Mouse (Mus musculus): ENCODE results near the gene Atad5. TPM values are rescaled to one million over a fixed set of nuclear protein-coding genes. Genes with fewer than 3 reads are reported as not detected.

The Atad5 gene
- total and polyA plus RNA-seq, 3 experiments, result 17.1 to 66.9 (median 22.6) TPM

- H3K27ac ChIP-seq (ENCODE audit: control insufficient read depth, low read depth, low read length), result no peak overlapping the region
- no peak overlapping the region for H3K4me3 ChIP-seq (ENCODE audit: control insufficient read depth in 1 of 2, insufficient read depth in 1 of 2, low read depth in 2 of 2, low read length in 2 of 2)
- no peaks in the 10 kb centered on the region for H3K27me3 ChIP-seq (ENCODE audit: control insufficient read depth in 1 of 2, insufficient read depth in 2 of 2, low read length in 2 of 2)
- TF ChIP-seq JUND (IDR thresholded peaks at IDR 0.05; ENCODE audit: low read depth, low read length) (no peak), MAFK (IDR thresholded peaks at IDR 0.05; ENCODE audit: borderline replicate concordance, low read depth, low read length) (peak; percentile 85), SIN3A (IDR thresholded peaks at IDR 0.05; ENCODE audit: low read length) (no peak), MAZ (IDR thresholded peaks at IDR 0.05; ENCODE audit: low read depth, low read length) (no peak), ZC3H11A (IDR thresholded peaks at IDR 0.05; ENCODE audit: low read depth, low read length) (no peak), TAL1 (IDR thresholded peaks at IDR 0.05; ENCODE audit: low read length) (no peak), TBP (IDR thresholded peaks at IDR 0.05; ENCODE audit: low read depth, low read length) (no peak), GABPA (IDR thresholded peaks at IDR 0.05; ENCODE audit: low read depth, low read length) (0 out of 2 replicates have a peak, but pooled peaks have one; percentile 15), ELF1 (IDR thresholded peaks at IDR 0.05; ENCODE audit: low read depth, low read length) (no peak), NRF1 (IDR thresholded peaks at IDR 0.05; ENCODE audit: insufficient read depth, low read depth, low read length, poor library complexity, severe bottlenecking) (no peak), USF1 (IDR thresholded peaks at IDR 0.05; ENCODE audit: low read depth, low read length) (no peak), MEF2A (IDR thresholded peaks at IDR 0.05; ENCODE audit: extremely low read depth, insufficient replicate concordance, low read depth, low read length, poor library complexity, severe bottlenecking) (no peak), CHD2 (IDR thresholded peaks at IDR 0.05; ENCODE audit: low read length) (no peak), ZNF384 (IDR thresholded peaks at IDR 0.05; ENCODE audit: low read depth, low read length) (peak; percentile 96), CHD1 (IDR thresholded peaks at IDR 0.05; ENCODE audit: low read depth, low read length) (no peak), TCF12 (IDR thresholded peaks at IDR 0.05; ENCODE audit: low read depth, low read length) (no peak), RCOR1 (IDR thresholded peaks at IDR 0.05; ENCODE audit: low read depth, low read length) (no peak), POLR2A (IDR thresholded peaks at IDR 0.05; ENCODE audit: control insufficient read depth in 1 of 2, insufficient read depth in 1 of 2, low read depth in 1 of 2, low read length in 2 of 2, poor library complexity in 1 of 2) (no peak)
- H3K36me3 ChIP-seq (ENCODE audit: control insufficient read depth in 1 of 2, insufficient read depth in 2 of 2, low read length in 2 of 2), result no peaks in the 10 kb centered on the region; a peak in 1 of 4 replicates
- H3K9ac ChIP-seq (ENCODE audit: control insufficient read depth, low read depth, low read length, poor library complexity, severe bottlenecking), result no peak overlapping the region
- H3K4me1 ChIP-seq (ENCODE audit: control insufficient read depth in 1 of 2, insufficient read depth in 2 of 2, low read length in 2 of 2), result peaks cover 0 to 12% of the 10 kb centered on the region in 2 experiments; a peak in 3 of 4 replicates
- no peaks in the 10 kb centered on the region for H3K79me2 ChIP-seq (ENCODE audit: control insufficient read depth, insufficient read depth, low read length, poor library complexity)
- H3K9me3 ChIP-seq (replicated peaks; ENCODE audit: insufficient read depth, low read length), result no peaks in the 10 kb centered on the region
- no peak for DNase-seq (ENCODE audit: low read depth, low spot score)
These were observed 88.0 kb downstream of the Atad5 start for GRCm38 (mm10) chr11:80176911-80177895.

DNA sequence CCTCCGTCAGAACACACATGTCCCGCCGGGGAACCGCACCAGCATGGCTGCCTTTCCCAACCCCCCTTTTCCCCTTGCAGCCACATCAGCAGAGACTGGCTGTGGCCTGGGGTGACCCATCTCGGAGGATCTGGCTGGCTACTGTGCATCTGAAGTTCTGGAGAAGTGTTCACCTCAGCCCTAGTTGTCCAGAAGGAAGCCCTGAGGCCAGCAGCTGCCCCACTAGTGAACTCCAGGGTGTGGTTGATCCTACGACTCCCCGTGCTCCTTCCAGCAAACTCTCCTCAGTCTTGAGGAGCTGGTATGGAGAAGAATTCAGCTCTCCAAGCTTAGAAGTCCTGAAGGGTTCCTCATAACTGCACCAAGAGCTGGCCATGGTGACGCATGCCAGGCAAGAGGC is 89.1 kb downstream of the Atad5 start:
- H3K4me1 ChIP-seq (ENCODE audit: control insufficient read depth in 1 of 2, insufficient read depth in 2 of 2, low read length in 2 of 2), result peaks cover 0 to 12% of the 10 kb centered on the region in 2 experiments; a peak in 3 of 4 replicates

More for the DNA sequence above, 89.1 kb downstream of the Atad5 start:
- Histone ChIP-seq H3K9me3 (replicated peaks; ENCODE audit: insufficient read depth, low read length) (no peaks in the 10 kb centered on the region), H3K27ac (ENCODE audit: control insufficient read depth, low read depth, low read length) (no peak overlapping the region), H3K36me3 (ENCODE audit: control insufficient read depth in 1 of 2, insufficient read depth in 2 of 2, low read length in 2 of 2) (no peaks in the 10 kb centered on the region; a peak in 1 of 4 replicates), H3K79me2 (ENCODE audit: control insufficient read depth, insufficient read depth, low read length, poor library complexity) (no peaks in the 10 kb centered on the region), H3K9ac (ENCODE audit: control insufficient read depth, low read depth, low read length, poor library complexity, severe bottlenecking) (no peak overlapping the region), H3K4me3 (ENCODE audit: control insufficient read depth in 1 of 2, insufficient read depth in 1 of 2, low read depth in 2 of 2, low read length in 2 of 2) (no peak overlapping the region), H3K27me3 (ENCODE audit: control insufficient read depth in 1 of 2, insufficient read depth in 2 of 2, low read length in 2 of 2) (no peaks in the 10 kb centered on the region)
- TF ChIP-seq TCF12 (IDR thresholded peaks at IDR 0.05; ENCODE audit: low read depth, low read length), result no peak
- TF ChIP-seq SIN3A (IDR thresholded peaks at IDR 0.05; ENCODE audit: low read length), result no peak
- TF ChIP-seq SMC3 (IDR thresholded peaks at IDR 0.05; ENCODE audit: low read depth, low read length), result no peak
- no peak for TF ChIP-seq ZMIZ1 (IDR thresholded peaks at IDR 0.05; ENCODE audit: low read depth, low read length)
- TF ChIP-seq MAX (IDR thresholded peaks at IDR 0.05; ENCODE audit: low read length), result no peak
- no peak for TF ChIP-seq ETS1 (IDR thresholded peaks at IDR 0.05; ENCODE audit: low read depth, low read length)
- TF ChIP-seq CHD1 (IDR thresholded peaks at IDR 0.05; ENCODE audit: low read depth, low read length), result no peak
- TF ChIP-seq RCOR1 (IDR thresholded peaks at IDR 0.05; ENCODE audit: low read depth, low read length), result no peak
- no peak for TF ChIP-seq RAD21 (IDR thresholded peaks at IDR 0.05; ENCODE audit: low read depth, low read length)
- TF ChIP-seq EP300 (IDR thresholded peaks at IDR 0.05; ENCODE audit: low read depth in 1 of 2, low read length in 2 of 2), result no peak
- no peak for TF ChIP-seq GATA1 (IDR thresholded peaks at IDR 0.05; ENCODE audit: low read depth, low read length)
- TF ChIP-seq MEF2A (IDR thresholded peaks at IDR 0.05; ENCODE audit: extremely low read depth, insufficient replicate concordance, low read depth, low read length, poor library complexity, severe bottlenecking), result no peak
- TF ChIP-seq CHD2 (IDR thresholded peaks at IDR 0.05; ENCODE audit: low read length), result no peak
- no peak for TF ChIP-seq E2F4 (IDR thresholded peaks at IDR 0.05; ENCODE audit: borderline replicate concordance, low read depth, low read length)
- TF ChIP-seq USF1 (IDR thresholded peaks at IDR 0.05; ENCODE audit: low read depth, low read length), result no peak
- no peak for DNase-seq (ENCODE audit: low read depth, low spot score)
